Mouse (Mus musculus) small intestine, adult 2 months (tissue): ENCODE results near the gene Mus81.

Experiments
- CTCF ChIP-seq: fragments of 200-500 bp; IDR thresholded peaks from 2 replicates; pipeline ENCODE4 v1.5.1; 2012; ENCODE audit warnings: low read depth, mild to moderate bottlenecking, control low read depth, inconsistent platforms, low read length, moderate library complexity, mixed read lengths; ENCODE audit not compliant: insufficient replicate concordance, insufficient read length; ENCODE audit errors: extremely low read depth
- POLR2A ChIP-seq: fragments of 200-500 bp; IDR thresholded peaks from 2 replicates; pipeline ENCODE4 v1.6.1; 2012; ENCODE audit warnings: low read depth, mild to moderate bottlenecking, control low read depth, inconsistent platforms, low read length, moderate library complexity

DNA sequence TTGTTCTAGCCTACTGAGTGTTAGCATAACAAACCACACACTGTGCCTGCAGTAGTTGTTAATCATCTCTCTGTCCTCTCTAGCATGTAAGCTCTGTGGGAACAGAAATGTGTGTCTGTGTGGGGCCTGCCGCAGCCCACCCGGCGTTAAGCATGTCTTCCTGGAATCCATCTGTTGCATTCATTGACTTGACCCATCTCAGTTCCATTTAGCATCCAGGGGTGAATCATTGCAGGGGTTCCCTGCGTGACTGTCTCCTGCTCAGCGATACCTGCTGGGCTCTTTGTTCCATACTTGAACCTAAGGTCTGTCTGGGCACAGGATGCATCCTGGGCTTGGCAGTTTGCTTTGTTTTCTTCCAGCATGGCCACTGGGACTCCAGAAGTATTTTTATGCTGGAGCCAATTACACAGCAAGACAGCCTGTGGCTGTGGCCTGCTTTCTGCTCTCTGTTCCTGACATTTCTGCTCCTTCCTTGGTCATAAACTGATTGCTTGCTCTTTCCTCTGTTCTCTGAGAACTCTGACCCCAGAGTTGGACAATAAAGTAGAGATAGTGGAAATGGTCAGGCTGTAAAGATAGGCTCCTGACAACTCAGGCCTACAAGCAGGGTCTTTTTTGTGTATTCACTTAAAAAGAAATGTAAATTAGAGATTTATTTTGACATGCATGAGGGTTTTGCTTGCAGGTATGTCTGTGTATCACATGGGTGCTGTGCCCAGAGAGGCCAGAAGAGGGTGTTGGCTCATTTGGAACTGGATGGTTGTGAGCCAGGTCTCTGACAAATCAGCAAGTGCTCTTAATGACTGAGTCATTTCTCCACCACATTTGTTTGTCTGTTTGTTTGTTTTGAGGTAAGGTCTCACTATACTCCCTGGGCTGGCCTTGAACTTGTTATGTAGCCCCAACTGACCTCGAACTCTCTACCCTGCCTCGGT lies 27.9 kb upstream of the Mus81 start:
- TF ChIP-seq POLR2A (no peak), CTCF (no peak)
